Mouse (Mus musculus) E14TG2a.4 (cell line): Measurements from ENCODE around the gene Capns1.
"Not testable (repeated sequence)": the region's sequence is repeated elsewhere in the genome, so short reads cannot be mapped to it uniquely, and the experiment has no call there.

ENCODE experiments used
- H3K27me3 ChIP-seq: 2 replicates; pipeline ENCODE4 v1.6.1; 2014; ENCODE audit warnings: low read length, control low read depth; ENCODE audit not compliant: insufficient read depth
- H3K36me3 ChIP-seq: 2 replicates; pipeline ENCODE4 v1.6.1; 2014; ENCODE audit warnings: low read length, control low read depth; ENCODE audit not compliant: insufficient read depth
- H3K4me1 ChIP-seq: replicated peaks from 2 replicates; pipeline ENCODE4 v1.6.1; 2014; ENCODE audit warnings: low read depth, low read length, control low read depth
- H3K4me3 ChIP-seq: replicated peaks from 2 replicates; pipeline ENCODE4 v1.5.1; 2014; ENCODE audit warnings: mild to moderate bottlenecking, low read length
- H3K9me3 ChIP-seq: 2 replicates; pipeline ENCODE4 v1.6.1; 2014; ENCODE audit warnings: low read length, control low read depth
- CTCF ChIP-seq: conservative IDR thresholded peaks from 2 replicates; pipeline ENCODE4 v1.5.1; 2014; ENCODE audit warnings: low read length
- NANOG ChIP-seq: IDR thresholded peaks from 2 replicates; pipeline ENCODE4 v1.6.1; 2014; ENCODE audit warnings: borderline replicate concordance, low read length, mixed read lengths
- POU5F1 ChIP-seq: IDR thresholded peaks from 2 replicates; pipeline ENCODE4 v1.6.1; 2014; ENCODE audit warnings: low read length, borderline replicate concordance

The Capns1 gene

GRCm38 (mm10) chr7:30188344-30189115, 10.1 kb downstream of the Capns1 start:
- TF ChIP-seq POU5F1: no peak
- TF ChIP-seq CTCF: no peak
- no peak for TF ChIP-seq NANOG
- H3K27me3 ChIP-seq: no peaks in the 10 kb centered on the region
- H3K36me3 ChIP-seq: peaks cover 80% of the 10 kb centered on the region
- peaks cover 94% of the 10 kb centered on the region for H3K4me1 ChIP-seq
- no peaks in the 10 kb centered on the region for H3K9me3 ChIP-seq
- peak overlapping the region; percentile 29 for H3K4me3 ChIP-seq

DNA sequence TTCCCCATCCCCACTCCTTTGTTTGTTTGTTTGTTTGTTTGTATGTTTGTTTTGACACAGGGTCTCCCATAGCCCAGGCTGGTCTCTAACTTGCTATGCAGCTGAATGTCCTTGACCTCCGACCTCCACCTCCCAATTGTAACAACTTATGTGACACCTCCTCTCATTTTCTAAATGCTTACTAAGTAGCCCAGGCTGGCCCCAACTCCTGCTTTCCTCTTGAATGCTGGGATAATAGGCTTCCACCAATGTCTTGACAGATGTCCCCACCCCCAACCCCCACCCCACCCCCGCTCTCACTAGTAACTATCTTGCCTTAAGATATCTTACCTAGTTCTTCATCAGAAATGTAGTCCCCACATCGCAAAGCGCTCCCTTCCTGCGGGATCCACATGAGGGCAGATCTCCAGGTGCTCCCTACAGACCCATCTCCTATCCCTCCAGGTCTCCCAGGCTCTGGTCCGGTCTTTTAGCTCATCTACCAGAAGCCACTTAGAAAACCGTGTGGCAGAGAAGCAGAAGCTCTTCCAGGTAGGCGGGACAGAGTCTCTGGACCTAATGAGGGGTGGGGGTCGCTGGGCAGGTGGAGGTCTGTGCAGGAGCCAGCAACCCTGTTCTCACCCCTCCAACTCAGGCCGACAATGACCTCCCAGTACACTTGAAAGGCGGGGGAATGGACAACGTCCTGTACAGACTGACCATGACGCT, 13.8 kb downstream of the Capns1 start:
- Histone ChIP-seq H3K4me3 (peak overlapping the region; percentile 72), H3K9me3 (no peaks in the 10 kb centered on the region), H3K27me3 (no peaks in the 10 kb centered on the region), H3K4me1 (peaks cover 80% of the 10 kb centered on the region), H3K36me3 (peaks cover 51% of the 10 kb centered on the region)
- TF ChIP-seq NANOG (no peak), CTCF (no peak), POU5F1 (no peak)

DNA sequence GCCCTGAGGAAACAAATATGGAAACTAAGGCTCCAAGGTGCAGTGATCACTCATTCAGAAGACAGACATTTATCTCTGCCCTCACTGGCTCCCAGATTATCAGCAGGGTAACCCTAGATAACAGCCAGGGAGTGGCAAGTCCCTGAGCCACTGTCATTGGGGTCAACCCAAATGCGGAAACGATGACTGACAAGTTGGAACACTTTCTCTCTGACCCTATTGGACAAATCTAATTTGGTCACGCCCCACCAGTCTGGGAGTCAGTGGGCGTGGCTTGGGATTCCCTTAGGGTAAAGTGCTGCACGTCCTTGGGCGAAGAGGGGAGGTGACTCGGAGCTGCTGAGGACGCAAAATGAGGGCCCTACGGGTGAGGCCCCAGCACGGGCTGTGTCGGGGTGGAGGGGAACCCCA, 14.7 kb downstream of the Capns1 start, which contains the start of gene Cox7a1:
TSS of gene Cox7a1 (plus strand) at position 266 of the 411 bp plus-strand sequence.
- Histone ChIP-seq H3K9me3 (no peaks in the 10 kb centered on the region), H3K4me3 (peak within 1 kb of the TSS; percentile 72), H3K27me3 (no peaks in the 10 kb centered on the region), H3K36me3 (peaks cover 44% of the 10 kb centered on the region), H3K4me1 (peaks cover 72% of the 10 kb centered on the region)
- TF ChIP-seq POU5F1 (no peak), NANOG (no peak; the same call in 1 of the 2 replicates), CTCF (no peak)

GRCm38 (mm10) chr7:30183189-30183588, 15.4 kb downstream of the Capns1 start:
- not testable (repeated sequence) for H3K4me3 ChIP-seq, H3K9me3 ChIP-seq, H3K27me3 ChIP-seq
- Histone ChIP-seq H3K4me1 (peaks cover 69% of the 10 kb centered on the region), H3K36me3 (peaks cover 44% of the 10 kb centered on the region)

GRCm38 (mm10) chr7:30181929-30182328, 16.7 kb downstream of the Capns1 start:
- H3K36me3 ChIP-seq: peaks cover 38% of the 10 kb centered on the region
- H3K4me3 ChIP-seq, H3K9me3 ChIP-seq: not testable (repeated sequence)

DNA sequence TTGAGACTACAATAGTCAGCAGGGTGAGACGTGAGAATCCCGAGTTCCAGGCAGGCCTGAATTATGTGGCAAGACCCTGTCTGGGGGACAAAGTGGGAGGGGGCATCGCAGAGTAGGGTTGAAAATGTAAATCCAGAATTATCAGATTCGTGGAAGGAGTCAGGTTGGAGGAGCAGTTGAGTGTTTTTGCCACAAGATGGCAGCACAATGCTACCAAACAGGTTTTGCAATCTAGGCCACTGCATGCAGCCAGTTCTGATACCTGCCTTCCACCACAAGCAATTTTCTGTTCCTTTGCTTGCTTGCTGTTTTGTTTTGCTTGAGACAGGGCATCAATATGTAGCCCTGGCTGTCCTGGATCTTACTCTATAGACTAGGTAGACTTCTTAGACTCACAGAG, 17.3 kb downstream of the Capns1 start:
- Histone ChIP-seq H3K36me3 (peaks cover 36% of the 10 kb centered on the region), H3K9me3 (no peaks in the 10 kb centered on the region), H3K4me1 (peaks cover 61% of the 10 kb centered on the region), H3K4me3 (no peak overlapping the region), H3K27me3 (no peaks in the 10 kb centered on the region)
- TF ChIP-seq POU5F1 (no peak), NANOG (no peak), CTCF (peak; percentile 73)

More at GRCm38 (mm10) chr7:30181929-30182328, 16.7 kb downstream of the Capns1 start:
- not testable (repeated sequence) for H3K27me3 ChIP-seq
- H3K4me1 ChIP-seq: peaks cover 64% of the 10 kb centered on the region

- Histone ChIP-seq H3K4me3 (no peak overlapping the region), H3K4me1 (peaks cover 33% of the 10 kb centered on the region), H3K27me3 (no peaks in the 10 kb centered on the region), H3K36me3 (peaks cover 19% of the 10 kb centered on the region), H3K9me3 (no peaks in the 10 kb centered on the region)
- TF ChIP-seq CTCF (no peak), POU5F1 (no peak), NANOG (no peak)
Observed at GRCm38 (mm10) chr7:30178256-30178655, 20.4 kb downstream of the Capns1 start.

GRCm38 (mm10) chr7:30176474-30176873, 22.1 kb downstream of the Capns1 start:
- Histone ChIP-seq H3K4me3 (no peak overlapping the region), H3K4me1 (peaks cover 16% of the 10 kb centered on the region), H3K9me3 (no peaks in the 10 kb centered on the region), H3K36me3 (peaks cover 19% of the 10 kb centered on the region), H3K27me3 (no peaks in the 10 kb centered on the region)
- TF ChIP-seq POU5F1 (no peak), CTCF (no peak), NANOG (no peak)
